Mouse (Mus musculus) Muller cell, postnatal 12 days (primary cell): ENCODE measurements at regions not wholly inside any gene's neighbourhood (a gene's known extent, or its start where the extent isn't known, plus 50 kb on each side); places are given as distances from the start of the nearest gene placed in this dataset.

ENCODE experiments used
- DNase-seq: peaks from one replicate; pipeline ENCODE4 v3.0.0-alpha.2; 2015; ENCODE audit errors: inconsistent ontology term

DNA sequence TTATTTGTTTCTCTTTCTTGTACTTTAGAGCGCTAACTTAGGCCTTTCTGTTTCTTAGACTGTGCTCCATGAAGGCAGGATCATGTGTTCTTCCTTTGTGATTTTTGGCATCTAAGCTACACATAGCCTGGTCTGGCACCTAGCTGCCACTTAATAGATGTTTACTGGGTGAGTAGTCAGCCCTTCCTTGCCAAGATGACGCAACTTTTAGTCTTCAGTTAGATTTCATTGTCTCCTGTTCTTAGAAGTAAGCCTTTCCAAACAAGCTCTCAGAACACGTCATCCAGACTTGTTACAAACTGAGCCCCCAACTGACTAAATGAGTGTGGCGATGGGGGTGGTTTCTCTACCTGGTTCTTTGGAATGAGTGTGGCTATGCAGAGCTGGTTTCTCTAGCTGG, 85.4 kb upstream of the Rapgef5 start:
- peak; percentile 18 for DNase-seq

DNA sequence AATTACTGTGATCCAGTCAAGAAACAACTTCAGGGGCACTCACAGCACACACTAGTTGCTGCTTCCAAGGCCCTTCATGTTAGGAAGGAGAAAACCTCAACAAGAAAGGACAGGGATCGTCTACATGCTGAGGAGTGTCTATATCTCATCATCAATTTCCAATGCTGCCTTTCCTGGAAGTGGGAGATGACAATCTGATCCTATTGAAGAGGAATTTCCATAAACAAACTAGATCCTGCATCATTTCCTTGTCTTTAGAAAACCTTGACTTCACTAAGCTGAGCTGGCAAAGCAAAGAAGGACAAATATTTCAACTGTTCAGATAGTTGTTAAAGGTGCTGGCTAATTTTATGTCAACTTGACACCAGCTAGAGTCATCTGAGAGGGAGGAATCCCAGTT, 83.5 kb upstream of the Rapgef5 start:
- DNase-seq: no peak

GRCm38 (mm10) chr12:117437011-117437410, 79.3 kb upstream of the Rapgef5 start:
- DNase-seq: no peak

DNA sequence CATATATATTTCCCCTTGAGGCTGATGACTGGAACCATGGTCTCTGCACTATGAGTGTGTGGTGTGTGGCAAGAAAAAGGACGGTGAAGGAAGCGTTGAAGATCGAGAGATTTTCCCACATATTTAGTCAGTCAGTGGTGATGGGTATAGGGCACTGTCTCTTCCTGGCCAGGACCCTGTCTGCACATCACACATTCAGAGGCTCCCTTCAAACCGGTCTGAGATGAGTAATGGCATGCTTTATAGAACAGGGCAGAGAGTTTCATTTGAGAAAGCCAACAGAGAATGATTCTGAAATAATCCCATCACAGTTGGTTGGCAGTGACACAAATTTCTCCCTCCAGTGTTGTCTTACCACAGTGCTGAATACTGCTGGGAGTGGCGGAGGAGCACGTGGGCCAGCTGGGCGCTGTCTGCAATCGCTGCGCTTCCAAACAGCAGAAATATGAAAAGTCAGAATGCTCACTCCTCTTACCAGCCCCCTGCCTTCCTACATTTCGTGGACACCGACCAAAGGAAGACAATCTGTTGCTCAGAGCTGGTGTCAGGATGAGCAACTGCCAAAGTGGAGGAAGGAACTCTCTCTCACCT, 77.2 kb upstream of the Rapgef5 start:
- no peak for DNase-seq

DNA sequence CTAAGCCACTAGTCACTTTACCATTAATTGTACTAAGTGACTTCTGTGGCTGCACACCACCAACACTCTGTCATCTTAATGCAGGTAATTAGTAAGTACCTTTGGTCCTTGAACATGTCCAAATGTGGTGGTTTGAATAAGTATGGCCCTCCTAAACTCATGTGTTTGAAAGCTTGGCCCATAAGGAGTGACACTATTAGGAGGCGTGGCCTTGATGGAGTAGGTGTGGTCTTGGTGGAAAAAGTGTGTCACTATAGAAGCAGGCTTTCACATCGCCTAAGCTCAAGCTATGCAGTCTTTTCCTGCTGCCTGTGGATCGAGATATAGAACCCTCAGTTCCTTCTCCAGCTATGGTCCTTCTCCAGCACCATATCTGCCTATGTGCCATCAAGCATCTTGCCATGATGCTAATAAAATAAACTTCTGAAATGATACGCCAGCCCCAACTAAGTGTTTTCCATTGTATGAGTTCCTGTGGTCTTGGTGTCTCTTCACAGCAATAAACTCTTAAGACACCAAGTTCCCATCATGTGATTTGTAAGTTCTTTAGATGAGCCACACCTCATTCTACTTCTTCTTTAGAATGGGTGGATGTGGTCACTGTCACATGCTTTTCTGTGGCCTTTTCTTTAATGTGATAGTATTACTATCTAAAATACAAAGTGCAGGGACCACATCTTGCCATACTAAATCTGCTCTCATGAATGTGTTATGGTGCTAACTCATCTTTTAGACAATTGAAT, 71.9 kb upstream of the Rapgef5 start:
- no peak for DNase-seq

- no peak for DNase-seq
Observed at GRCm38 (mm10) chr12:117447223-117447622, 69.1 kb upstream of the Rapgef5 start.

- no peak for DNase-seq
Observed at GRCm38 (mm10) chr12:117447843-117448728, 68.2 kb upstream of the Rapgef5 start.

DNA sequence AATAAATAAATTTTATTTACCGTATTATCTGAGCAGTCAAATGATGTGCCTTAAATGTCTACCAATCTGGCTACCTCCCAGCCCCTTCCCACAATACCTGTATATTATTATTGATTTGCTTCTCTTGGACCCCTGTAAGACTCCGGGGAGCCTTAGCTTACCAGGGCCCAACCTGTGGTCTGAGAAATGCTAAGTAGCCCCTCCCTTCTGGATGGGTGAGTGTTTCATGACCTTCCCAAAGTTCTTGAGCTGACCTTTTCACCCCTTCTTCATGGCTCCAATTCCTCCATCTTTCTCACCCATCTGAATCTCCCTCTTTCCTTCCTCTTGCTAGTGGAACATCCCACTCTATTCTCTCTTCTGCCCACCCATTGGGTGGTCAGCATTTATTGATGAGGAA, 67.2 kb upstream of the Rapgef5 start:
- no peak for DNase-seq

DNA sequence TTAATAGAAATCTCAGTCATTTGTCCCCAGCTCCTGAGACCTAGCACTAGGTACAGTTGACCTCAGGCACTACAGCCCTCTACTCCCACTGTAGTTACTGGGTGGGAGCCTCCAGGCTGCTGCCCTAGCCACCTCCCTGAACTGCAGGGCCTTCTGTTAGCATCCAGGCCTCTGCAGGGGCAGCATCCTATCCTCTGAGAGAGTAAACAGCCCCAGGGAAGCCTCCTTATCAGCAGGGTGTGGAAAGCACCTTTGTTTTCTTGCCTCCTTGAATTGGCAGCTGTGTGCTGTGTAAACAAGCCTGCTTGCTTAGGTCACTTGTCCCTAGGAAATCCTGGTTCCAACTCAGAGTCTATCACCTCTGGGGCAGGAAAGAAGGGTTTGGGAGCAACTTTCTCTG, 66.2 kb upstream of the Rapgef5 start:
- DNase-seq: no peak

DNA sequence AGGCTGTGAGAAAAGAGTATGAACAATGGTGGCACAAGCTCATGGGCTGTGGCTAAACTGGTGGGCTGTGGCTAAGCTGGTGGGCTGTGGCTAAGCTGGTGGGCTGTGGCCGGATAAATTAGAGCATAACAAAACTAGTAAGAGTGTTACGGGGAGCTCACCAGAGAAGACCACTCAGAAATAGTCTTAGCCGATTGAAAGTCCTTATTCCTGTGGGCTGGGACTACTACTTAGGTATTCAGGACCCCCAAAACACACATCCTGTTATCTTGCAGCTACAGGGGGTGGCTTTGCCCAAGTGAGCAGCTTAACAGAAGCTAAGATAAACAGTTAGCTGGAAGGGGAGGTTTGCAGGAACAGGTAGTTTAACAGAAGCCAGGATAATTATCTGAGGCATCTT, 65.4 kb upstream of the Rapgef5 start:
- DNase-seq: no peak

DNA sequence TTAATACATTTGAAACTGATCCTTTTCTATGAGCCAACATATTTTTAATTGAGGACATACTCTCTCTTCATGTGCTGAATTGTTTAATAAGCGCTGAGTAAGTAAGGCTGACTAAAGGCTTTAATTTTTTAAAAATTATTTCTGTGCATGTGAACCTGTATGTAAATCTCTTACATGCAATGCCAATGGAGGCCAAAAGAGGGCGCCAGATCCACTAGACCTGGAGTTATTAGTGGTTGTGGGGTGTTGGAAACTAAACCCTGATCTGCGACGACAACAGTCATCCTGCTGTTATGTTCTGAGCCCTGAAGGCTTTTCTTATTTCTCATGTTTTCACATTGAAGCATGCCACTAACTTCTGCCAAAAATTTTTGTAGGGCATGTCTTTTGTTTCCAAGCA, 64.8 kb upstream of the Rapgef5 start:
- DNase-seq: no peak

DNA sequence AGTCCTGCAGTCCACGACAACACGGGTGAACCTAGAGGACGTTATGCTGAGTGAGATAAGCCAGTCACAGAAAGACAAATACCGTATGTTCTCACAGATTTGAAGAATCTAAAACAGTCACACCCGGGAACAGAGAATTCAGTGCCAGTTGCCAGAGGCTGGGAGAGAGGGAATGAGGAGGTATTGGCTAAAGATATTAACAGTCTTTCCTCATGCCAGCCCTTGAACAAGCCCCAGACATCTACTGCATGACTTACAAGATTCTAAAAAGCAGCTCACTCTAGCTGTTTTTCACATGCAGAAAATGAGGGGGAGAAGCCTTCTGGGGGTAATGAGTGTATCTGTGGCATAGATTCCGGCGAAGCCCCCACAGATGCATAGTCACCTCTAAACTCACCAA, 60.5 kb upstream of the Rapgef5 start:
- DNase-seq: no peak

DNA sequence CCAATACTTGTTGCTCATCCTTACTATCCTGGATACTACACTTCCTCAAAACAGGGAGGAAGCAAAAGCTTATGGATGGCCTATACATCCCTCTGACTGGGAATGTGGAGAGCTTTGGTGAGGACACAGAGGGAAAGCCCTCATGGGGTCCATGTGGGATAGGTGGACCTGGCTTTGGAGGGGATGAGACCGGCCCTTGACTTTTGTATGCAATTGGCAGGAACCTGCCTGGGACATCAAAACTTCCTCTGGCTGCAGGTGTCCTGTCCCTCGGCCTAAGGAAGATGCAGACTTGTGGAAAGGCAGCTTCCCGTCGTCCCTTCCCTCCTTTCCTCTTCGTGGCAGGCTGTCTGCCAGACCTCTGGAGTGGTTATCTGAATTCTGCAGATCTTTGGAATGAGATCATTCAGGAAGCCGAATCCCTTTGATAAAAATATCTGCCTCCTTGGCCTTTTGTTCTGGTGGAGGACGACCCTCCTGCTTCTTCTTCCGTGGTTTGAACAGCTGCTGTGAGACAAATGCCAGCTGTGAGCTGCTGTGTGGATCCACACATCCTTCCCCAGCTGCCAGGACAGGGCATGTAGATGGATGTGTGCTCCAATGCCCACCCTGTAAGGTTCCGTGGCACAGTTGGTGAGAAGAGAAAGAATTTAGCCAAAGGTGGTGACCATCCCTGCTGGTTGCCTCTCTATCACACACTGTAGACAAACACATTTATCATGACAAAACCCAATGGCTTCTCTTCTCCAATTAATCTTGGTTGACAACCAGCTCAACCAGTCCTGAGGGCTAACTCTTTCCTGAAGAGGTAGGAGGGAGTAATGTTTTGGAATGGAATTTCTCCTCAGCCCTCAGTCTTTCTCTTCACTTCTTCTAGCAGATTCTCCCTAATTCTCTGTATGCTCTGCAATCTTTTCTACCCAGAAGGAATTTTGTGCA, 57.9 kb upstream of the Rapgef5 start:
- no peak for DNase-seq

DNA sequence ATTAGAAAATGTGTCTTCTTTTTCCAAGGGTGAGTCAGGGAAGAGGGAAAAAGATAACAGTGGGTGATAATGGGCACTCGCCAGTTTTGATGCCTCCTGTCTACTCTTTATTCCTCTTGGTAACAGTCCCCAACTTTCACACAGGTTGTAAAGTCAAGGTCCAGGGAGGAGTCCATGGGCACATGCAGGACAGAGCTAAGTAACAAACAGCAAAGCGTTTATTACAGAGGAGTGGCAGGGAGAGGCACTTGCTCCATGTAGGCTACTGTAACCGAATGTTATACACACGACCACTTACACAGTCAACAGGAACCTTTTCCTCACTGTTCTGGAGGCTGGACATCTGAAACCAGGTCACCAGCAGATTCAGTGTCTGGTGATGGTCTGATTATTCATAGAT, 56.7 kb upstream of the Rapgef5 start:
- DNase-seq: no peak

- DNase-seq: no peak
Observed at GRCm38 (mm10) chr12:117465206-117465605, 51.1 kb upstream of the Rapgef5 start.

- no peak for DNase-seq
Observed at GRCm38 (mm10) chr12:117465998-117466397, 50.3 kb upstream of the Rapgef5 start.
